Mouse (Mus musculus) ES-E14 (cell line): ENCODE results near the gene Ptprm. TPM values are rescaled to one million over a fixed set of nuclear protein-coding genes. Genes with fewer than 3 reads are reported as not detected.

Source experiments
- DNase-seq: peaks from one replicate; pipeline ENCODE4 v3.0.0-alpha.2; 2013; ENCODE audit warnings: low read depth, low spot score
- H3K27ac ChIP-seq: 2 replicates; pipeline ENCODE4 v1.5.1; 2012; ENCODE audit warnings: low read depth, mild to moderate bottlenecking, low read length, moderate library complexity, mixed read lengths; ENCODE audit not compliant: poor library complexity, insufficient read depth, severe bottlenecking
- H3K36me3 ChIP-seq: 2 replicates; pipeline ENCODE4 v1.6.1; 2012; ENCODE audit warnings: mild to moderate bottlenecking, low read length, moderate library complexity, mixed read lengths; ENCODE audit not compliant: control insufficient read depth, poor library complexity, insufficient read depth, severe bottlenecking
- H3K4me1 ChIP-seq, 2 experiments: fragments of 150-350 bp in 1 of 2; sonication (generic) in 1 of 2; 2 replicates each; pipeline ENCODE4 v1.6.1; 2012; ENCODE audit warnings: low read length in 2 of 2, mild to moderate bottlenecking in 1 of 2, mixed read lengths in 1 of 2; ENCODE audit not compliant: control insufficient read depth in 2 of 2, insufficient read depth in 2 of 2, poor library complexity in 1 of 2
- H3K4me3 ChIP-seq, 2 experiments: fragments of 150-350 bp in 1 of 2; sonication (generic) in 1 of 2; 2 replicates each; pipeline ENCODE4 v1.5.1; 2012; ENCODE audit warnings: low read length in 2 of 2, low read depth in 1 of 2, mild to moderate bottlenecking in 1 of 2, mixed read lengths in 1 of 2; ENCODE audit not compliant: insufficient read depth in 1 of 2, poor library complexity in 1 of 2, severe bottlenecking in 1 of 2
- H3K9ac ChIP-seq: 2 replicates; pipeline ENCODE4 v1.6.1; 2012; ENCODE audit warnings: low read depth, mild to moderate bottlenecking, low read length, mixed read lengths; ENCODE audit not compliant: poor library complexity, insufficient read depth, severe bottlenecking
- H3K9me3 ChIP-seq: fragments of 150-350 bp; sonication (generic); 2 replicates; pipeline ENCODE4 v1.6.1; 2012; ENCODE audit warnings: low read depth, mild to moderate bottlenecking, low read length; ENCODE audit not compliant: control insufficient read depth, insufficient read depth
- CHD2 ChIP-seq: IDR thresholded peaks from 2 replicates; pipeline ENCODE4 v1.6.1; 2014; ENCODE audit warnings: mild to moderate bottlenecking, low read depth, low read length, inconsistent platforms
- HCFC1 ChIP-seq: IDR thresholded peaks from 2 replicates; pipeline ENCODE4 v1.6.1; 2012; ENCODE audit warnings: low read length, inconsistent platforms, borderline replicate concordance; ENCODE audit not compliant: insufficient read depth
- MAFK ChIP-seq: IDR thresholded peaks from 2 replicates; pipeline ENCODE4 v1.6.1; 2014; ENCODE audit warnings: mild to moderate bottlenecking, low read depth, low read length, inconsistent platforms; ENCODE audit not compliant: insufficient read depth
- ZC3H11A ChIP-seq: IDR thresholded peaks from 2 replicates; pipeline ENCODE4 v1.6.1; 2012; ENCODE audit warnings: low read depth, mild to moderate bottlenecking, inconsistent platforms, low read length, borderline replicate concordance
- ZNF384 ChIP-seq: IDR thresholded peaks from 2 replicates; pipeline ENCODE4 v1.6.1; 2012; ENCODE audit warnings: low read depth, low read length, inconsistent platforms
- in situ Hi-C, 2 experiments: fragments of 600-800 bp; cut with MboI; formaldehyde crosslinking; loops; one replicate each; pipeline ENCODE4 v1.15.1; 2025; ENCODE audit warnings: low sequenced_read_pairs in 2 of 2, inconsistent platforms in 1 of 2; ENCODE audit not compliant: unreplicated experiment in 2 of 2
- total RNA-seq: library from RNA; depleted of rRNA; stranded (reverse); fragments of 300-350 nt; gene quantifications from 2 replicates; pipeline ENCODE4 v1.2.3, GENCODE M21; 2012; rRNA removed

The Ptprm gene
- total RNA-seq, result 1.4 and 2.9 TPM in 2 replicates

DNA sequence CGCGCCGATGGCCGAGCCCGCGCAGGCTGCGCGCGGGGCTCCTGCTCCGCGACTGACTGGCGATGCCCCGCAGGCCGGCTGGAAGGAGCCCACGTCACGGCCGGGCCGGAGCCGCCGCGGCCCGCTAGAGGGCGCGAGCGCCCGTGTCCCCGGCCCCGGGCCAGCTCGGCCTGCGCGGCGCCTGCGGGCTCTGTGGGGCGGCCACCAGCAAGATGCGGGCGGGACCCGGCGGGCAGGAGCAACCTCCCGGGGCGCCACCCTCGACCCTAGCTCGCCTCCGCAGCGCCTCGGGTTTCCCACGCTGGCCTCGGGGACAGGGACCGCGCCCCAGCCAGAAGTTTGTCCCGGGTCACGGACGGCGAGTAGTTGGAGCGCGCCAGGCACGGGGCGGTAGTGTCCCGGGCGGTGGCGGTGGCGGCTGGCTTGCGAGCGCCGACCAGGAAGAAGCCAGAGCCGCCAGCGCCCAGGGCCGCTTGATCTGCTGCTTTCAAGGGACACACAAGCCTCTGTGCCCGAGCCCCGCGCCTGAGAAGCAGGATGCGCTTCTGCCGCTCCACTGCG lies at the start of gene Ptprm:
Gene Ptprm, minus strand, starts transcription at position 7 of the 561 bp plus-strand sequence.
- Histone ChIP-seq H3K4me1 (no peaks in the 10 kb centered on the region), H3K9ac (peak within 1 kb of the TSS; percentile 72), H3K4me3 (peak within 1 kb of the TSS; percentile 76 to 84), H3K36me3 (no peaks in the 10 kb centered on the region), H3K9me3 (no peaks in the 10 kb centered on the region), H3K27ac (no peak within 1 kb of the TSS)
- DNase-seq, result no peak
- TF ChIP-seq MAFK (no peak), ZNF384 (no peak), CHD2 (no peak), ZC3H11A (no peak), HCFC1 (no peak)
- in situ Hi-C loops, result no loop called here

DNA sequence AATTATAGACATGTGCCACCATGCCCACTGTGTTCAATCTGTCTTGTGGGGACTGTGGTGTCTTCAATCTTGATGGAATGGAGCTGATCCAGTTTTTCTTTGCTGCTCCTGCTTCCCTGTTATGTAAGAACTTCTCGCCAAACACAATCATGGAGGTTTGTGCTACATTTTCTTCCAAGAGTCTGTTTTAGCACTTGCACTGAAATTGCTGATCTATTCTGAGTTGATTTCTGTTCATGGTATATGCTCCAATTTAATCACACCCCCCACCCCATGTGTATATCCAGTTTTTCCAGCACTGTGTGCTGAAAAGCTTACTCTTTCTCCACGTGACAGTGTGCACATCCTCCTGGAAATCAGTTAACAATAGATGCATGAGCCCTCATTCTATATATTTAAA lies 41.9 kb upstream of the Ptprm start:
- H3K4me1 ChIP-seq, result no peaks in the 10 kb centered on the region
- no peak for TF ChIP-seq ZNF384
- TF ChIP-seq HCFC1, result no peak
- TF ChIP-seq MAFK, result no peak
- no peak for TF ChIP-seq CHD2
- TF ChIP-seq ZC3H11A, result no peak
- no peak for DNase-seq
- H3K36me3 ChIP-seq, result no peaks in the 10 kb centered on the region
- no peaks in the 10 kb centered on the region for H3K9me3 ChIP-seq
- H3K9ac ChIP-seq, result no peak overlapping the region
- no peak overlapping the region for H3K4me3 ChIP-seq
- H3K27ac ChIP-seq, result no peak overlapping the region
- in situ Hi-C loops, result no loop called here

DNA sequence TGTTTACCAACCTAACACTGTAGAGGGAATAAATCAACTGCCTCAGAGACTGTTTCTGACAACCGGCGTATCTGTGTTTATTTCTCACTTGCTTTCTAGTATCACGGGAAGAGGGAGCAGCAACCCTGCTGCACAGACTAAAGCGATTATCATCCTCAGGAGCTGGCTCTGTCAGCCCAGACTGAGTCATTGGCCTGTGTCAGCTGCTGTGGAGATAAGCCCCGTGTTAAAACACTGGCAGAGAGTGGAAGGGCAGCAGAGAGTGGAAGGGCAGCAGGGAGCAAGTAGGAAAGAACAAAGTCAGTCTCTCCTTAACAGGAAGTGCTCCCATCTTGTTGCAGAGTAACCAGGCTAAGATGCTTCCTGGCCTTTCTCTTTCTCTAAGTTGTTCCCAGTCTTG lies 36.6 kb upstream of the Ptprm start:
- no peak for DNase-seq
- H3K4me3 ChIP-seq, result no peak overlapping the region
- in situ Hi-C loops, result no loop called here

DNA sequence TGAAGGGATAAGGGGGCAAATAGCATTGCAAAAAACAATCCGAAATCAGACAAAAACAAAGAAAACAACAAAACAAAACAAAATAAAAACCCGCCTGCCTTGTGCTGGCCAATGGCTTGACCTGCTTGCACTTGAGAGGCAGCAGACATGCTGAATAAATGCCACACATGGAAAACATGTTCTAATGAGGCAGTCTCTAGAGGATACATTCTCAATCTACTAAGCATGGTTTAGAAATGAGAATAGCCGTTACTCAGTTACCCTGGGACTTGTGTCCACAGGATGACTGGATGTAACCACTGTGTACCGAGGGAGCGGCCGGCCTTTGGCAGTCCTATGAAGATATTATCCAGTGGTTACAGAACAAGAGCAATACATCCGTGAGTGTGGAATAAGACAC lies 33.9 kb upstream of the Ptprm start:
- no peak overlapping the region for H3K27ac ChIP-seq
- no peaks in the 10 kb centered on the region for H3K4me1 ChIP-seq
- DNase-seq, result no peak
- no peak overlapping the region for H3K4me3 ChIP-seq
- H3K9ac ChIP-seq, result no peak overlapping the region
- in situ Hi-C loops, result no loop called here
- TF ChIP-seq ZC3H11A (no peak), CHD2 (no peak), ZNF384 (no peak), MAFK (no peak), HCFC1 (no peak)
- no peaks in the 10 kb centered on the region for H3K9me3 ChIP-seq
- no peaks in the 10 kb centered on the region for H3K36me3 ChIP-seq

More for the DNA sequence above, 36.6 kb upstream of the Ptprm start:
- H3K36me3 ChIP-seq, result no peaks in the 10 kb centered on the region
- H3K9me3 ChIP-seq, result no peaks in the 10 kb centered on the region
- H3K4me1 ChIP-seq, result no peaks in the 10 kb centered on the region
- H3K27ac ChIP-seq, result no peak overlapping the region
- no peak overlapping the region for H3K9ac ChIP-seq
- TF ChIP-seq CHD2 (no peak), HCFC1 (no peak), ZNF384 (no peak), MAFK (no peak), ZC3H11A (no peak)
